Mouse (Mus musculus) adipocyte (in vitro differentiated cells): ENCODE measurements at regions not wholly inside any gene's neighbourhood (a gene's known extent, or its start where the extent isn't known, plus 50 kb on each side); places are given as distances from the start of the nearest gene placed in this dataset.

Source experiments
- DNase-seq: peaks from one replicate; pipeline ENCODE4 v3.0.0-alpha.2; 2016; ENCODE audit warnings: low spot score

- no peak for DNase-seq
Measured at GRCm38 (mm10) chrX:47330969-47331368, 561.8 kb downstream of the Smarca1 start.

- DNase-seq: peak; percentile 2
Measured at GRCm38 (mm10) chrX:47328817-47329216, 564.0 kb downstream of the Smarca1 start.

DNA sequence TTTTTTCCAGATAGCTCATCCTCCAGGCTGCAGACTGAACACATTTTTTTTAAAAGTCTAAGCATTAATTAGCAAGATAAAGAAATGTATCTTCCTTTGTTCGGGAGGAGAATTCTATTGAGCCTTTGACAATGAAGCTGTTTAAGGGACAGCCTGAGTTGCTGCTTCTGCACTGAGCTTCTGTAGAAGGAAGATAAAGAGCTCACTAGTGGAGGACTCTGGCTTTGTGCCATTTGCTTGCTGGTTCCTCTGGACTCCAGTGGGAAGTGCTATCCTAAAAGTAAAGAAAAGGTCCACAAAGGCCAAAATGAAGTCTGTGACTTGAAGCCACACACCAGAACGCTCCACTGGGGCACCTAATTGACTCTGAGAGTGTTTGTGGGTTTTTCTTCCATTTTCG lies 577.0 kb downstream of the Smarca1 start:
- DNase-seq: no peak

- DNase-seq: no peak
Measured at GRCm38 (mm10) chrX:47307140-47307539, 585.6 kb downstream of the Smarca1 start.

GRCm38 (mm10) chrX:47303547-47303946 lies 589.2 kb downstream of the Smarca1 start:
- no peak for DNase-seq

DNA sequence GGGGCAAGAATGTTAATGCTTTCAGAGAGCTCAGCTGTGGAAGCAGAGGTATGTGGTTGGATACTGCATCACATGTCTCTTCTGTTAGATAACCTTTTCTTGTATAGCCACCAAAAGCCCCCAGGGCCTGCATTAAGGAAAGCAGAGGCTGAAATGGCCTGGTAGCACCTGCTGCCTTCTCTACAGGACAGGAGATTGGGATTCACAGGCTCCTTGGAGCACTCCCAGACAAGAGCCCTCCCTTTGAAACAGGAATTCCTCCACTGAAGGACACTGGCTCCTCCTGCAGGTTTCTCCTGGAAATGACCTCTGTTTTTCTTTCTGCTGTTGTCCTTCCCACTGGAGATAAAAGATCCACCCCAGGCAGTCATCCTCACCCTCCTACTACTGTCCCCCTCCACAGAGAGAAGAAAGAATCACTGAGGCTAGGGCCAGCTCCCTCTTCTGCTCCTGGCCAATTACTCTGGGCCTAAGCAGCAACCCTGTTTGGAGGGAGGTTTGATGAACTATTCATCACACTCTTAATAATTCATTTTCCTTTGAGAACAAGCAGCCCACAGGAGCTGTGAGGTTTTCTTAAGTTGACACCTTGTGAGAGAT lies 600.1 kb downstream of the Smarca1 start:
- DNase-seq: no peak
